Mouse (Mus musculus) layer of hippocampus, postnatal 14 days (tissue): Measurements from ENCODE around the gene Slc6a14. TPM values are rescaled to one million over a fixed set of nuclear protein-coding genes. Genes with fewer than 3 reads are reported as not detected.

ENCODE experiments used
- DNase-seq, 2 experiments: peaks; one replicate each; pipeline ENCODE4 v3.0.0; 2021 to 2022; ENCODE audit warnings: low spot score in 2 of 2, mixed read lengths in 1 of 2
- long read RNA-seq, 2 experiments: library from polyadenylated mRNA; stranded (forward); transcript quantifications; one replicate each; pipeline ENCODE4 v2.0.0; 2021
- total RNA-seq, 2 experiments: library from RNA; stranded (reverse); gene quantifications; 2 replicates each; pipeline ENCODE4 v1.2.3; 2021

Slc6a14 gene
- total RNA-seq: not detected
- long read RNA-seq, experiment 1: 0 reads
- long read RNA-seq, experiment 2: 0 reads

DNA sequence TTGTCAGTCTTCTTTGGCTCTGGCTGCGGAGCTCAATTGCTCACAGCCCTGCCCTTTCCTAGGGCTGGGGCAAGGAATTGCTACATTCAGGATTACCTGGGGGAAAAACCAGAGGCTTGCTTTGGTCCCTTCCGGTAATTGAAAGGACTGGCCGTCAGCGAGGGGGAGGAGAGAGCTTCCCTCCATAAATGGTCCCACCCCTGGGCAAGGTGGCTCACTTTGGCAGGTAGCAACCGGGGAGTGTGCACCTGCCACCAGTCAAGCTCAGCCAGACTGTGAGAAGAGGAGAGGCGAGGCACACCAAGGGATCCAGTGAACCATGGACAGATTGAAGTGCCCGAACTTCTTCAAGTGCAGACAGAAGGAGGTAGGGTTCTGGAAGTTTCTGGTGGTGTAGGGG lies at the start of gene Slc6a14:
Slc6a14 (plus strand) TSS at position 68 of the 400 bp plus-strand sequence.
- no peak for DNase-seq

DNA sequence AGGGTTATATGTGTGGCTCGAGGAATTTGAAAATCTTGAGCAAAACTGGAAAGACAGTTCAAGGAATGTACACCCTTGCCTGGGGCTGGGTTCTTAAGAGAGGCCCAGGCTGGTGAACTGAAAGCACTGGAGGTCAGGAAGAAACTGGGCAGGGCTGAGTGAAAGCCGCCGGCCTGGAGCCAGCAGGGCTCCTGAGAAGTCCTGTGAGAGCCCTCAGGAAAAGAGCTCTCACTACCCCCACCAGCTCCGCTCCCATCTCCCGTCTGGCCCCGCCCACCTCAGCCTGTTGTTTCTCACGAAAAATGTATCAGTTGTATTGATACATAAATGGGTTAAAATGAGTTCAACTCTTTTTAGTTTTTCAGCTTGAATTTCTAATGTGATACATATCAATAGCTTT lies 43.8 kb upstream of the Slc6a14 start:
- no peak for DNase-seq

DNA sequence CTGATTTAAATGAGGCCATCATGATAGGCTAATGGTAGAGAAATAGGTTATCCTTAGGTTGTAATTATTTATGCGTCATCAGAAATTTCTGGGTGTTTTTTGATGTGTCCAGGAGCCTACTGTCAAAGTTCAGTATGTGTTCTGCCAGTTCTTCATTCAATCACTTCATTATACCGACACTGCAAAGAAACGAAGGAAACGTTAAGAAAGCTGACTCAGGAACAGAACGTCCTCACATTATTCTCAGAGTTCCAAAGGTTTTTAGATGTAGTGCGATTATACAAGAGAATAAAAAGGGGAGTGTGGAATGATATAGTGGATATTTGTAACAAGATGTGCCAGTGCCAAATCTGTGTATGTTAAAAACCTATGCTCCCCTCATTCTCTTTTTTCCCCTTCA lies 19.5 kb upstream of the Slc6a14 start:
- DNase-seq: no peak

DNA sequence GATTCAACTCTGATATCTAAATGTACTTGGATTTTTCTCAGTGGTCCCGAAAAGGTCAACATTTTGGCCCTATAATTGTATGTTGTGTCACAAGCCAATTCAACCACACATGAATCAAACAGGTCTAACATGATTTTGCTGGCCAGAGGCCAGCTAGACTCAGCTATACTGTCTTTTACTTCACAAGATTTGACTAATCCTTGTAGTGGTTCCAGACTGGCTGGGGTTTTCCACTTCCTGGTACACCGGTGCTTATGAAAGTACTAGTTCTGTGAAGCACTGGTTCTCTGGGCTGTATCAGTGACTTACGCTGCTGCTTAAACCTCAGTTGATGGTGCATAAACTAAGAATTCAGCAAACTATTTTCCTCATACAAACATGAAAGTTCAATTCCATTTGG lies 19.0 kb upstream of the Slc6a14 start:
- no peak for DNase-seq

DNA sequence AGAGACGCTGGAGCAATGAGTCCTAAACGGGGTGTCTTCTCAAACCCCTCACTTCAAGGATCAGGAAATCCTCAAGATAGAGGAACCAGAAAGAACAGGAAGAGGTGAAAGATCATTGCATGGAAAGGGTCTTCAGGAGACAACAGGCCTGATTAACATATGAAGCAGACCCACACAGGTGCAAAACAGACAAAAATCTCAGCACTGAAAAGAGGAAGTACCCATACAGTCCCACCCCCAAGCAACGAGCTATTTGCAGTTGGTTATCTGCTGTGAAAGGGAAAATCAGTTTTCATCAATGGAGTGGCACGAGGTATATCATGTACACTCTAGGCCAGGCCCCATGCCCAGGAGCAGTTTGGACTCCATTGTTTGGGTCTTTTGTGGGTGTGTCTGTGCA lies 13.1 kb upstream of the Slc6a14 start:
- DNase-seq: no peak

DNA sequence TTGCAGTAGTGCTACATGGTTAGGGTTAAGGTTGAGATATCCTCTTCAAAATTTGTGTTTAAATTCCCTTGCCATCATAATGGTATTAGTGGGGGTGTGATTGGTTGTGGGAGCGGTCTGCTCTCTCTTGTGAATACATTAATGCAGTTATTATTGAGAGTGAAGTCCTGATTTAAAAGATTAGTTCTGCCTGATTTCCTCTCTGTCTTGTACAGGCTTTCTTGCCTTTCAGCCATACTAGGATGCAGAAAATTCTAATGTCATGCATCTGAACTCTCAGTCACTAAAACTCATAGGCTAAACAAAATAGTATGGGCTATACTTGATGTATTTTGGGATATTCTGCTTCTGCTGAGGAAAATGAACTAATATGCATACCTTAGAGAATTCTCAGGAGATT lies 10.2 kb upstream of the Slc6a14 start:
- no peak for DNase-seq

DNA sequence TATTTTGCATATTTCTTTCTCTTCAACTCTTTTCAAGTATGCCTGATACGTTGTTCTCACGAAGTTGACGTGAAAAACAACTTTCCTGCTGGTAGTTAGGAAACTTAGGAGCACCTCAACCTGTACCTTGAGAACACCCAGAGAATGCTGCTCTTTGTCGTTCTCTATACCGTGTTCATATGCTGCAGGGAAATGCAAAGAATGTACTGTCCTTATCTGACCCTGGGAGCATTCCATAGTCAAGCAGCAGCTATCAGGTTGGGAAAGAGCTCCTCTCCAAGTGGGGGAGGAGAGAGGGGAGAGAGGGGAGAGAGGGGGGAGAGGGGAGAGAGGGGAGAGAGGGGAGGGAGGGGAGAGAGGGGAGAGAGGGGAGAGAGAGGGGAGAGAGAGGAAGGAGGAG lies 597 bp downstream of the Slc6a14 start:
- no peak for DNase-seq

DNA sequence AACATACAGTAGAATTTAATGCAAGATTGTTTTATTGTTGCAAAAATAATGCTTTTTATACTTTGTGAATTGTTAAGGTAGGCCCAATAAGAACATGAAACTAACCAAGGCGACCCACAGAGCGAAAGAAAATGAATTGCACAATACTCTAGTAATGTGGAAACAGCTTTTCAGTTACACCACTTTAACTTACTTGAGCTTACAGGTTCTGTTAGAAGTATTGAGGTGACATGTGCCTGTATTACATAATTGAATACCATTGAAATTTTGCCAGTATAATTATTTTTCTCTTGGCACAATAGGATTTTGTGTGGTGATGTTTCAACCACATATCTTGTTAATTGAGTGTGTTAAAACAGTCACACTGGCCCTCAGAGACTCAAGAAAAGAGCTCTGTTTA lies 2.2 kb downstream of the Slc6a14 start:
- DNase-seq: no peak

DNA sequence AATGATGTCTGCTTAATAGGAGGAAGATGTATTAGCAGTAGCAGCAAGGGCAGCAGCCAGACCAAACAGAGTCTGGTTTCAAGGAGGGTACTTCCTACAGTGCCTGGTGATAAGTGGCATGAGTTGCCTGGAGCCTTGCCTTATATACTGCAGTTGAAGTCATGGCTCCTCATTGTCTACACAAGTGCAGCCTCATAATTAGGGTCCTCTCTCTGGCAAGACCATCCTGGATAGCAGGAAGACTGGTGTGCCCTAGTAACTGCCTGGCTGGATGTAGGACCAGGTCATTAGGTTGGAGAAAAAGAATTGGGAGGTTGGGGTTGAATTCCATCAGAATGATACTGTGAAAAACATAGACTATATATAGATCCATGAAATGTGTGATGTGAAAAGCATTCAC lies 30.3 kb downstream of the Slc6a14 start, which contains the start of gene Gm28269:
Gm28269 (minus strand) TSS at position 101 of the 400 bp plus-strand sequence.
- no peak for DNase-seq

Other genes starting within 250 kb of the Slc6a14 start
- gene Agtr2, start 230.4 kb upstream of the Slc6a14 start, total RNA-seq: 1 to 10 TPM; 1.2 to 1.9 TPM
- gene Gm28269, start 30.2 kb downstream of the Slc6a14 start, total RNA-seq: not detected